Mouse (Mus musculus): ENCODE measurements around the gene Atp5s. TPM values are rescaled to one million over a fixed set of nuclear protein-coding genes. Genes with fewer than 3 reads are reported as not detected.

Atp5s gene
- 10 to 100 TPM; 14.2 to 19.3 (median 17.0) TPM for total RNA-seq (2022)

DNA sequence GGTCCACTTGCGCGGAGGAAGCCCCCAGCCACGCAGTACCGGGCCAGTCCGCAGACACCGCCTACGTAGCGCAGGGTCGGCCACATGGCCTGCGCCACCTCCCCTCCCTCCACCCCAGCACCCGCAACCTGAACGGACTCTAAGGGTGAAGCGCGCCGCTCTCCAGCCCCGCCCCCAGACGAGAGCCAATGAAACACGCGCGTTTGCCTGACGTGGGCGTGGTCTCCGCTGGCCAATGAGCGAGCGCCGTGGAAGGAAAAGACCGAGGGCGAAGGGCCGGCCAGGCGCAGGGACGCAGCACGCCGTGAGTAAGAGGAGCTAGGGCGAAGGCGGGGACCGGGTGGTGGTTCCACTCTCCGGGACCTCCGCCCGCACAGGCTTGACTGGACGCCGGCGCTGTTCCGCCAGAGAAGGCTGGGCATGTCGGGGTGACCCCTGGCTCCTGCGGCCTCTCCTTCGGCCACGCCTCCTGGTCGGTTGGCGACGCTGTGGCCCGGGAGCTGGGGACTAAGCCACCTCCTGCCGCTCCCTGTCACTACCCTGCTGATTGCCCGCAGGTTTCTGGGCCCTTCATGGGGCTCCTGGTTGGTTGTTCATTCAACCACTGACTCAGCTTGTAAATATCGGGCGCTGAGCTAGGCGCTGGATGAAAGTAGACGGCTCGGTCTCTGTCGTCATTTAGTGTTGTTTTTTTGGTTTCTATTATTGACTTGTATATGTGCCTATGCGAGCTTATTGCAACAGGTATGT is at the start of gene Atp5s, which contains the start of gene L2hgdh:
Atp5s (plus strand) TSS at position 240 of the 750 bp plus-strand sequence.
L2hgdh (minus strand) TSS at position 163 of the 750 bp plus-strand sequence.
- DNase-seq: peak; percentile 96

DNA sequence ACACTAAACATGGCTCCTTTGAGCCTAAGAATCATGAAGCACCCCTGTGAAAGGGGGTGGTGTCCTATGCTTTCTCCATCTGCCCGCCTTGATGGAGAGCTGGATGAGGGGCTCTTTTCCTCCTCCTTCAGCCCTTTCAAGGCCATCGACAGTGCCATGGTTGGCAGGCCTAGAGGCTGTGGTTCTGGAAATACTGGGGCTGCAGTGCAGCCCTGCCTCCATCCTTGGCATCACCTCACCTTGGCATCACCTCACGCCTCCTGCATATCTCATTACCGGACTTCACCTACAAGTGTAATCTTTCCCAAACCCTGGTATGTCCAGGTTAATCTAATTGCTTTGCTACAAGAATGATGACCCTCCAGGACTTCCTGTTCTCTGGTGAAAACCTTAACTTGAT is 48.6 kb upstream of the Atp5s start:
- no peak for DNase-seq

DNA sequence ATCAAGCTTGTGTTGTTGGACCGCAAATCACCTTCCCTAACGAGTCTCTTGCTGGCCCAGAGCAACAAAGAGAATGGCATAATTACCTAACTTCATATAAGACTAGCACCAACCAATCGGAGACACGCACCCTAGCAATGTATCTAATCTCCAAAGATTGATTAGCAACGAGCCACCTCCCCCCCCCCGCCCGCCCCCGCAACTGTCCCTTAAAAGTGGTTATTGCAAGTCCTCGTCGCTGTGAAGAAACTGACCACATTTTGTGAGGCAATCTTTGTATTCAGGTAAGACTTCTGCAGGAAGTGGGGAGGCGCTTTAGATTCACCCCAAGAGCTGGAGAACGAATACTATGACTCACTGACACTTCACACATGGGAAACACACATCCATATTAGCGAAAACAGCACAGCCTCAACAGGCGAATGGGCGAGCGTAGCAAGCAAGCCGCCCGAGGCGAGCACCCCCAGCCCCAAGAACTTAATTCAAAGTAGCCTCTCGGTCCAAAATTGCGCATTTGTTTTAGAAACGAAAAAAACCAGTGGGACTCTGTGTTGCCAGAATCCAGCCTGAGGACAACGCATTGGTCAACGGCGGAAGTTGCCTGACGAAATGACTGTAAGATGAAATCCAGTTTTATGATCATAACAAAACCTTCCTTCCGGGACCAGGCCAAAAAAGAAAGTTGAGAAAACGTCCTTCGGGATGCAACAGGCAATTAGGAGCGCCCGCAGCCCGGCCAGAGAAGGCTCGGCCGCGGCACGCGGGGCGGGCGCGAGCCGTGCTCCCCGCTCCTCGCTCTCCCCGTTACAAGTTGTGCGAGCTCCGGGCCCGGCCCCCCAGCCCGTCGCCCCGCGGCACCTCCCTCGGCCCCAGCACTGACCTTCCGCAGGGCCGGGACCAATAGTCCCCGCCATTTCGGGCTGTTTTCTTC is 43.9 kb upstream of the Atp5s start:
- DNase-seq: peak; percentile 30

DNA sequence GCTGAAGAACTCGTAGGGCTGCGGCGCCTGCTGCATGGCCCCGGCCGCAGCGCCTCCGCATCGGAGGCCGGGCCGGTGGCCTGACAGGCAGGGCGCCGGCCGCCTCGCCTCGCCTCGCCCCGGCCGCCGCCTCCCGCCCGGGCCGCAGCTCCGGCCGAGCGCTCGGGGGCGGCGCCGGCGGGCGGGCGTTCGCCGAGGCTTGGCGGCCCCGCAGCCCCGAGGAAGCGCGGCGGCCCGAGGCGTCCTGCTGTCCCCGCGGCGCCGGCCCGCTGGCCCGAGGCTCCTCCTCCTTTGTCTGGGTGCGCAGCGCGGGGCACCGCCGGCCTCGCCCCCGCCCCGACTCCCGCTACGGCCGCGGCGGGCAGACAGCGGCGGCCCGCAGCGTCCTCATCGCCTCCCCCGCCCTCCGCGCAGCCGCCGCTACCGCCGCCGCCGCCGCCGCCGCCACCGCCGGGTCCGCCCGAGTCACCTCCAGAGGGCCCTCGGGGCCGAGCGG is 43.1 kb upstream of the Atp5s start, which contains the start of gene Sos2:
Sos2 (minus strand) TSS at position 287 of the 496 bp plus-strand sequence.
- DNase-seq: peak; percentile 30

DNA sequence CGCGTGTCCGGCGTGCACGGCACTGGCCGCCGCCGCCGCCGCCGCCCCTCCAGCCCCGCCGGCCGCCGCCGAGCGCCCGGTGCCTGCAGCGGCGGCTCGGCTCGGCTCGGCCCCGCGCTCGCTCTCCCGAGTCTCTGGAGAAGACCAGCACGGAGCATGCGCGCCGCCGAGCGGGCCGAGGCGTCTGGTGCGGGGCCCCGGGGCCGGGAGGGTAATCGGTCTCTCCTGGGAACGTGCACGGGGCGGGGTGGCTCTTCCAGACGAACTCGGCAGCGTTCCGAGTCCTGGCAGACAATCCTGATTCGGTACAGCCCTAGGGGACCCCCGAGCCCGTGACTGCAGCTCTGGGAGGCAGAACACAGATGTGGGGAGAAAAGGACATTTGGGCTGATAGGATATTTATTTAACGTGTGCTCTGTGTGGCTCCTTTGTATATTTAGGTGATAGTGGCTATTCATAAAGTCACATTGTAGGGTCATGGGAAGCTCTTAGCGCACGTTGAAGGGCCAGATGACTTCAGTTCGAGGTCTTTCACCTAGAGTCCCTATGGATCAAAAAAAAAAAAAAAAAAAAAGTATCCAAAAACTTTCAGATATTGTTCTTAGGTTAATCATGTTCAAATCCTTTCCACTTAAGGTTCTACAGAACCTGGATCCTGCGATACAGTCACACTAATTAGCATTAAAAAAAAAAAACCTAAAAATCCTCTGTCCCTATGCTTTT is 42.5 kb upstream of the Atp5s start:
- peak; percentile 75 for DNase-seq

DNA sequence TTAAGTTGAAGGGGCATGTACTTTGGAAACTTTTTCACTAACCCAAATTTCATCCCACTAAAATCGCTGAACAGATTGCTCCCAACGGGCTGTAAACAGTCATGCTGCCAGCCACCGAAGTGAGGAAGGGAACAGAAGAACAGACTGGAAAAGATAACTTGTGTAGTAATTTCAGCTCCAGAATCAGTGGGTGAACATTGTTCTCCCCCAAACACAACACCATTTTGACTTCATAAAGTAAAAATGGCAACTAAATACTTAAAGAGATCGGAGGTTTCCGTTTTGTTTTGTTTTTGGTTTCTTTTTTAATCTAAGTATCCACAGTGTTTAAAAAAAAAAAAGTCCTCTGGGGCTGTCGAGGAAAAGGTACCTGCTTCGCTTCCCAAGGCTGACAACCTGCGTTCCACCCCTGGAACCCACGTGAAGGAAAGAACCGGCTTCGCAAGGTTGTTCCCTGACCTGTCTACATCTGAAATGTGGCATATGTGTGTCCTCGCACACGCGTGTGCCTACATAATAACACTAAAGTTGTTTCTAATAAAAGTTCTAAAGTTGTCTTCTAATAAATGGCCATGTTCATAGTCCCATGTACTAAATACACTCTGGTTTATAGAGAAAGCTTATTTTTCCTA is 41.8 kb upstream of the Atp5s start:
- DNase-seq: no peak

DNA sequence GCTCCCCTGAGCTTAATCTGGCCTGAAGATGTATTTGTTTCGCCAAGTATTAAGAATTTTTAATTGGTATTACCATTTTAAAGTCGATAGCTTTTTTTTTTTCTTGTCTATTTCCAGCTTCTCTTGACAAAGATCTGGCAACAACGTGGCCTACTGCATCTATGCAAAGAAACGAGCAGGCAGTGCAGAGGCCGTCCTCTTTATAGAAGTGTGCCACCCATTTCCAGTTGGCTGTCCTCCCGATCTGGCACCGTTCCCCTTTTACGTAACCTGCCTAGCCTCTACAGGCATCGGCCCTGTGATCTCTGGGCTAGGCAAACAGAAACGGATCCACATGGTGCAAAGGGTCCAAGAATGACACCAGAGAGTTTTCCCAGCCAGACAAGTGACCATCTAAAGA is 41.2 kb upstream of the Atp5s start:
- DNase-seq: peak; percentile 86

DNA sequence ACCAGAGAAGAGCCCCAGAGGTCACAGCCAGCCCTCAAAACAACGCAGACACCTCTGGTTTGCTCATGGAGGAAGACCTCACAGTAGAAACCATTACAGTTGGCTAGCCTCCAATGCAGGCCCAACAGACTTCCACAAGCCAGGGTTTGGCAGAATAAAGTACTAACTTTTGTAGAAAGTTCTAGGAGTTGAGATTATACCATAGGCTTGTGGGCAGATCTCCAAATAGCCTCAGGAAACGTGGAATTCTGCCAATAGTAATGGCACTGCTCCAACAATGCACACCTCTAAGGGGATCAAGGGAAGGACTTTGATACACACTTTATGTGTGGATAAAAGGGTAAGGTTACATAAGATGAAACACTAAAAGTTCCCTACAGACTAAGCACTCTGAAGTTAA is 36.4 kb upstream of the Atp5s start:
- no peak for DNase-seq

DNA sequence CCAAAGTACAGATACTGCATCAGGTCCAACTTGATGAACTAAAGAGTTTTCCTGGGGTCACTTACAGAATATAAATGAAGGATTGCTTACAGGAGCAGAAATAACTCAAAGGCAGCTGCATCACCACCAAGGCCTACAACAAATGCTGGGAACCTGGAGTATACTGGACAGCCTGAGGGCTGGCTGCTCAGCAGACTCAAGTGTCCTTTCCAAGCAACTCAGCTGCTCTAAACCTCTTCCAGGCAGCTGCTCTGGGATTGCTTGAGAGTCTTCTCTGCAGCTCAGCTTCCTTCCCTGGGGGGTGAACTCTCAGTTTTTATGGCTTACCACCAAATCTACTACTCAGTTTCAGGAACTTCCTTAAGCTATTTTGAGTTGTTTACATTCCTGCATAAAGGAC is 35.7 kb upstream of the Atp5s start:
- no peak for DNase-seq

DNA sequence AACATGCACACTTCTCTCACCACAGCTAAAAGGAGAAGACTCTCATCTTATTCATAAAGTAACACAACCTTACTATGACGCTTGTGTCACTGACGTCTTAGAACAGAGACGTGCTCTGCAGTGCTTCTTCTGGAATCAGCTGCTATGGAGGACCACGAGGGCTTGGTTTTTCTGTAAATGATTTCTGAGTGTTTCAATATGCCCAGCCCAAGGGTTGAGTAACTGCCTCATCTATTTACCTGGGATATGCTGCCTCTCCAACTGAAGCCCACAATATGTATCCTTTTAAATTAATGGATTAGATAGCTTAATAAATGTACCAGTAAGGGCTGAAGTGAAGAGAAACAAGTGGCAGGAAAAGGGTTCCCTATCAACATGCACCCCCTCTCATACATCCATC is 34.0 kb upstream of the Atp5s start:
- DNase-seq: no peak

DNA sequence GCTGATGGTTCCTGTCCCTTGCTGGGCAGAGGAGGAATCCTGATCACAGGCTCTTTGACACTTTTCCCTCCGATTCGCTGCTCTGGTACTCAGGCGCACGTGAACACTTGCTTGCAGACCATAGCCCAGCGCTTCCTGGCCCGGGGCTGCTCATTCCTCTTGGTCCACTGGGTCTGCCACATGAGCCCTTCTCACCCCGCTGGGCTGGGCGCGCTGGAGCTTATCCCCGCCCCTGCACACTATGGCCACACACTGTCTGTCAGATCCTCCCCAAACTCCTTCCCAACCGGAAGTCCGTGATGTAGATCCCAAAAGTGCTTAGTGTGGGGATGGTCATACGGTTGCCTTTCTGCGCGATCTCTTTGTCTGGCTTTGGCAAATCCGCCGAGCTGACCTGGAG is 31.3 kb upstream of the Atp5s start:
- DNase-seq: no peak

DNA sequence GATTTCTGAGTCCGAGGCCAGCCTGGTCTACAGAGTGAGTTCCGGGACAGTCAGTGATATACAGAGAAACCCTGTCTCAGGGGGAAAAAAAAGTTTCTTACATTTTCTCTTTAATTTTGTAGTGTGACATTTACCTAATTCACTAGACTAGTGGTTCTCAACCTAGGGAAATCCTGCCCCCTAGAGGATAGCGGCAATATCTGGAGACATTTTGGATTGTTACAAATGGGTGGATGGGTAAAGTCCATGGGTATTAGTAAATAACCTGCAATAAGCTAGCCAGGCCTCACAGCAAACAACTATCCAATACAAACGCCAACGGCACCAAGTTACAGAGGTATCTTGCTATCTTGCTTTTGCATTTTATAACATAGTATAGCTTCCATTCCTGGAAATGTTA is 28.0 kb upstream of the Atp5s start:
- DNase-seq: peak; percentile 18

DNA sequence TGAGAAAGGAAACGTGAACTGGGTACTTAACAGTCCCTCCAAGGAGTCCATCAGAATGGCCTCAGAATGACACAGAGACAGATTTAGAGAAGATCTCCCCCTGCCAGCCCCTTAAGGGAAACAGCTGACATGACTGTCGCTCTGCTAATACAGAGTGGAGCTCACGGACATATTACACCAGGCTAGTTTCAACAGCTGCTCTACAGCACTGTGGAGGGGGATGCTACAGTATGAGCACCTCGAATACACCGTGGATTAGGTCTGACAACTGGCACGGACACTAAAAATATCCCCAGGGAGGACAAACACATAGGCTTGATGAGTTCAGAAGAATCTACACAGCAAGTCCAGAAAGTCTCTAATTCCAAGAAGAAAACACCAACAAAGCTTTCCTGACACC is 26.4 kb upstream of the Atp5s start:
- DNase-seq: no peak

DNA sequence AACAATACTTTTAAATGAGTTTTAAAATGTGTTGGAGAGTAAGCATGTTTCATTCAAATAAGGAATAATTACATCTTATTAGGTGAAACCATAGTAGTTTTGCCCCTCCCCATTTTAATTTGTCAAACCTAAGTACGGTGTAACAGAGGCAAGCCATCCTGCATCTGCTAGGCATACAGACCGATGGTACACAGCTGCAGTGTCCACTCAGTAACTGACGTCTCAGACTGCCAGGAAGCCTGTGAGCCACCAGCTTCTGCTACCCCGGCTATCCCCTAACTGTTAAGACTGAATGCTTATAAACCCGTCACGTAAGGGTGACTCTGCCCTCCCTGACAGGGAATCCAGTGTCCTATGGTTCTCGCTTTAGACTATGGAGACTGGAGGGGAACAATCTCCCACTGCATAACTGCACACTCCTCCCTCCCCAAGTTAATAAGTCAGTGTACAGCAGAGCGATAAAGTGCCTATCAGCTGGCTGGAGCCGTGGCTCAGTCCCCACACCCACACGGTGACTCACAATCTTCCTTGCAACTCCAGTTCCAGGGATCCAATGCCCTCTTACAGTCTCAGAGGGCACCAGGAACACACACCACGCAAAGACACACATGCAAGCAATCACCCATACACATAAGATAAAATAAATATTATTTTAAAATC is 19.8 kb upstream of the Atp5s start:
- DNase-seq: no peak

DNA sequence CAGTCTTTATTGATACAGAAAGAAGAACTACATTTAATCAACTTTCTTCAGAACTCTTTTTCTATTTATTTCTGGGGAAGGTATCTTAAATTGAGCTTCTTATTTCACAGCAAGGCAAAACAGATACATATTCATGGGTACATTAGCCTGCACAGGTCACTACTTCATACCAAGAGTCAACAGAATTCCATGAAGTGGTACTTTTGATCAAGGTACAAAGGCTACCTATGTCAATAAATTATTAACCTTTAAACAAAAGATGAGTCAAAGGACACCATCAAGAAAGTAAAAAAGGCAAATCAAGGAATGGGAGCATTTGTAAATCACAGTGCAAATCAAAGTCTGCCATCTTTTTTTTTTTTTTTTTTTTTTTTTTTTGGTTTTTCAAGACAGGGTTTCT is 11.1 kb upstream of the Atp5s start:
- DNase-seq: no peak

DNA sequence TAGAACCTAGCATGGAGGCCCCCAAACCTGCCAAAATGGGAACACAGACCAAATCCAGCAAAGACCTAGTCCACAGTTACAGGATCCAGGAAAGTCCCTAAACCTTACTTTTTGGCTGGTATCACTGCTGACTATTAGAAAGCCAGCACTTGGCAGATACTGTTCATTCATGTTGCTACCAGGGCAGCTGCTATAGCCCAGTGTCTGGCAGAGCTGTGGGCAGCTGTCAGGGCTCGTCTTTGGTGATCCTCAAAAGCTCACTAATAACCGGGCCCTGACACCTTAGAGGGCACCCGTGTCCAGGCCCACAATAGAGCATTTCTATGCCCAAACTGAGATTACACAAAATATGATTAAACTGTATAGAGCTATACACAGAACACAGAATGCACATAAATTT is 1.9 kb upstream of the Atp5s start:
- DNase-seq: no peak

DNA sequence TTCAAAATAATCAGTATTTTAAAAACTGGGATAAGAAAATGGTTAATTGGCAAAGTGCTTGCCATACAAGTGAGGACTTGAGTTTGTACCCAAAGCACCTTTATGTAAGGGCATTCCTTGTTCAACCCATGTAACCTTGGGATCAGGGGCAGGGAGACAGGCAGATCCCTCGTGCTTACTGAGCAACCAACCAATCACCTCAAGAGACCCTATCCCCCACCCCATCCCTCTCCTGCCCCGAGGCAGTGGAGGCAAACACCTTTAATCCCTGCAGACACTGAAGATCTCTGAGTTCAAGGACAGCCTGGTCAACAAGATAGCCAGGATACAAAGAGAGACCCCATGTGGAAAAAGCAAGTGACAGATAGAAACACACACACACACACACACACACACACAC is 1.4 kb upstream of the Atp5s start:
- DNase-seq: no peak

DNA sequence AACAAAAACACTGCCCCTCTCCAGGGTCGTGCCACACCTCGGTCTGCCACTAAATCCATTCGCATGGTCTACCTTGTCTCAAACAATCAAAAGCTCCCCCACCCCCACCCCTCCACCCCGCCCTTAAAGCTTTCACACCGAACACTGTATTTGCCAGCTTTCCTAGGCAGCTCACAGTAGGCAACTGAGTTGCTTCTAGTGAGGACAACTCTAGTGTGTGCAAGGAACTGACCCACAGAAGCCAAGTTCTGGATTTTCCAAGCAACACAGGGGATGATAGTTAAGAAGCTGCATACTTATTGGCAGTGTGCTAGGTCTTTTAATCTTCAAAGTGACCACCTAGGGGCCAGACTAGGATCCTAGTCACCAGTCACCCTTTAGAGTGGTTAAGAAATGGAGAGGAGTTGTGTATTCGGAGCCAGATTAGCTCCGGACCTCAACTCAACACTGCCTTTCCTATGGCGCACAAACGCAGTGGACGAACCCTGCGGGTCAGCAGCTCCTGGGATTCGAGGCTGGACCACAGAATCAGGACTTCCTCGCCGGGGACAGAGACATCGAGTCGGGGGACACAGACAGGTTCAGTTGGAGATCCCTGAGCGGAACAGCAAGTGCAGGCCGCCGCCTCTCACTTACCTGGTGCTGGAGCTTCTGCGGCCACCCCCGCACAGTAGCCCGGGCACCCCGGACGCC is 586 bp upstream of the Atp5s start:
- no peak for DNase-seq

DNA sequence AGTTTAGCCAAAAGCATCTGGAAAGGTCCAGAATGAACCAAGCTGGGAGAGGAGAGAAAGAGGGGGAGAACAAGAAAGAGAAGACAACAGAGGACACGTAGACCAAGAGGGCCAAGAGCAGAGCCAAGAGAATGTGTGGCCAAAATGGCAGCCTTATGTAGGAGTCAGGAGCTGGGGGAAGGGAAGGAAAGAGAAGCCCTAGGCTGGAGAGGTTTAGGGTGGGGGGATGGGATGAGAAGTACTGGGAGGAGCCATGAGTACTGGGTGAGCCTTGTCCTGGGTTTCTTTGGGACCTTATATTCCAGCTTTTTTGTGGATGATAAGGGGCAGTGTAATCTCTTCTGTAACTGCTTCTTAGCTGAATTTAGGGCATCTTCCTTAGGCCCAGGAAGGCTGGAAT is 4.5 kb downstream of the Atp5s start:
- DNase-seq: no peak

DNA sequence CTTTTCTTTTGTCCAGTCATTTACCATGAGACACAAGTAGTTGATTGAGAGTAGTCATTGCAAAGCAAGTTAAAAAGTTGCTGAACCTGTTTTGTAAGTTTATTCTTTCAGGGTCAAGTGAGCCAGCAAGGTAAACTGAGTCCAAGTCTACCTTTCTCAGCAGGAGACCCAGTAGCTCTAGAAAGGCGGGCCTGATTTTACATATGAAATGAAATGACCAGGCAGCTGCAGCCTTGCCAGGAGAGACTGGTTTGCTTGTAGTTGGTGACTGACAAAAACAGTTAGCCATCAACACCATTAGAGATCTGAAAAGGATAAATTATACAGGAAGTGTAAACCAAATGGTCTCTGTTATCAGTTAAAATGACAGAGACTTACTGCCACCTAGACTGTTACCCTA is 5.6 kb downstream of the Atp5s start:
- DNase-seq: no peak

DNA sequence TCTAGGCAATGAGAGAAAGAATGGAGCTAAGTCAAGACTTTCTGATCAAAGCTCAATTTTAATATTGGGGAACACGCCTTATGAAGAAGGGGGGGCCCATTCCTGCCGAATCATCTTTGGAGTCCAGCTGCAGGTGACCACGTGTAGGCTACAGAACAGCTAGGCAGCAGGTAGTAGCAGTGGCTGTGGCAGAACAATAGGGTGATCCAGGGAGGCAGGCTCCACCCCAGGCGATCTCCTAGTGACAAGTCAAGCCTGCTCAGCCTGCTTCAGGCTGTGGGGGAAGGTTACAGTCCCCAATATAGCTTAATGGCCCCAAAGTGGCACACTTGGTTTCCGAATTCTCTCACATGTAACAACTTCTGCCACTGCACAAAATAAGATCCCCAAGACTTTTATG is 7.5 kb downstream of the Atp5s start:
- no peak for DNase-seq
